Mouse (Mus musculus) testis, adult 10 weeks (tissue): ENCODE data around the gene Egf. TPM values are rescaled to one million over a fixed set of nuclear protein-coding genes. Genes with fewer than 3 reads are reported as not detected.

Experiments
- polyA plus RNA-seq: library from polyadenylated mRNA; stranded (reverse); fragments of 350-450 nt; fragmentation: Illumina TruSeq; extraction: RNeasy Lipid Tissue Mini Kit (QIAGEN cat#74804); gene quantifications from one replicate; pipeline ENCODE4 v1.2.3, GENCODE M21; 2014; ENCODE audit warnings: low read depth, low replicate concordance

The Egf gene
- 3.8 TPM for polyA plus RNA-seq

GRCm38 (mm10) chr3:129754650-129755604, at the start of gene Egf:
Gene Egf, minus strand, starts transcription at chr3:129755316.

GRCm38 (mm10) chr3:129803765-129804164, 48.6 kb upstream of the Egf start, which contains the start of gene Lrit3:
Gene Lrit3, minus strand, starts transcription at chr3:129804030.

Other genes starting within 250 kb of the Egf start
- gene Elovl6, start 223.0 kb downstream of the Egf start, polyA plus RNA-seq: 9.2 TPM
- not detected for gene Lrit3, start 48.7 kb upstream of the Egf start, polyA plus RNA-seq
- 0.56 TPM for gene Rrh, start 67.3 kb upstream of the Egf start, polyA plus RNA-seq
- 59.6 TPM for gene Gar1, start 76.1 kb upstream of the Egf start, polyA plus RNA-seq
- gene Cfi, start 80.6 kb upstream of the Egf start, polyA plus RNA-seq: 0.84 TPM
- 15.9 TPM for gene Pla2g12a, start 123.3 kb upstream of the Egf start, polyA plus RNA-seq
- gene Casp6, start 146.1 kb upstream of the Egf start, polyA plus RNA-seq: 11.5 TPM
- 4.2 TPM for gene Mcub, start 214.9 kb upstream of the Egf start, polyA plus RNA-seq